Mouse (Mus musculus) heart, embryonic 15.5 days (tissue): Measurements from ENCODE around the gene Zfp687. TPM values are rescaled to one million over a fixed set of nuclear protein-coding genes. Genes with fewer than 3 reads are reported as not detected.

ENCODE experiments used
- ATAC-seq: fragments of 200-750 bp; cut with Nextera tagmentation; replicated peaks from 2 replicates; pipeline ENCODE4 v1.8.0; 2017; ENCODE audit warnings: low read depth, moderate TSS enrichment; ENCODE audit not compliant: insufficient number of reproducible peaks, insufficient read depth, low FRiP score
- H3K27ac ChIP-seq: fragments of 300-500 bp; sonication (generic); 2 replicates; pipeline ENCODE4 v1.5.1; 2015; ENCODE audit warnings: mild to moderate bottlenecking, inconsistent platforms
- H3K27me3 ChIP-seq: fragments of 300-500 bp; sonication (generic); 2 replicates; pipeline ENCODE4 v1.6.1; 2015; ENCODE audit warnings: inconsistent platforms
- H3K36me3 ChIP-seq: fragments of 300-500 bp; sonication (generic); 2 replicates; pipeline ENCODE4 v1.6.1; 2015; ENCODE audit warnings: mild to moderate bottlenecking, inconsistent platforms
- H3K4me1 ChIP-seq: fragments of 300-500 bp; sonication (generic); replicated peaks from 2 replicates; pipeline ENCODE4 v1.6.1; 2015; ENCODE audit warnings: inconsistent platforms
- H3K4me2 ChIP-seq: fragments of 300-500 bp; sonication (generic); 2 replicates; pipeline ENCODE4 v1.6.1; 2015; ENCODE audit warnings: inconsistent platforms, mild to moderate bottlenecking, moderate library complexity
- H3K4me3 ChIP-seq: fragments of 300-500 bp; sonication (generic); 2 replicates; pipeline ENCODE4 v1.5.1; 2015; ENCODE audit warnings: mild to moderate bottlenecking, inconsistent platforms
- H3K9ac ChIP-seq: fragments of 300-500 bp; sonication (generic); 2 replicates; pipeline ENCODE4 v1.6.1; 2015; ENCODE audit warnings: mild to moderate bottlenecking, inconsistent platforms
- H3K9me3 ChIP-seq: fragments of 300-500 bp; sonication (generic); replicated peaks from 2 replicates; pipeline ENCODE4 v1.6.1; 2016; ENCODE audit warnings: inconsistent platforms
- WGBS: fragments of 180-500 bp; shearing (Covaris S2); methylation state at CpG from one replicate; pipeline ENCODE4 v1.1.7; 2015; ENCODE audit warnings: mixed read lengths; 5-methylcytosine and 5-hydroxymethylcytosine counted together
- polyA plus RNA-seq: library from polyadenylated mRNA; unstranded; fragments of >200 nt; fragmentation: Nextera tagmentation; extraction: Ambion mirVana; gene quantifications from 2 replicates; pipeline ENCODE4 v1.2.1, GENCODE M21; 2015

Zfp687 gene
- polyA plus RNA-seq, 1 experiment from 2014 or later = 12.3 TPM

DNA sequence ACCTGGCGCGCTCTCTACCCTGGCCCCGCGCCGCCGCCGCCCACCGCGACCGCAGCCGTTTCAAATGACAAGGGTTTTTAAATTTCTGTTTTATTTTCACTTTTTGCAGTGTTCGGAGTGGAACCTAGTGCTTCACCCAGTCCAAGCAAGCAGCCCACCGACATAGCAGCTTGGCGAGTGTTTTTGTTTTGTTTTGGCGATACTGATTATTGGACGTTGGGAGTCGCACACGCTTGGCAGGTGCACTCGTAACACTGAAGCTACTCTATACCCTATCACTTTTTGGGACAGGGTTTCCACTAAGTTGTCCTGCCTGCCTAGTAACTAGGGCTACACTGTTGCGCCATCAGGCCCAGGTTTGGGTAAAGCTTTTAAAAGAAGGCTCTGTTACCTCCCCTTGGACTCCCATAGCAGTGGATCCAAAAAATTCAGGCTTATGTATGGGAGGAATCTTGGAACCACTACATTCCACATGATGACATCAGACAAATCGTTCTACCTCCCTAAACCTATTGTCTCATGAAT is 1.3 kb upstream of the Zfp687 start:
- peak overlapping the region; percentile 70 for H3K9ac ChIP-seq
- H3K4me1 ChIP-seq = peaks cover 23% of the 10 kb centered on the region
- H3K4me3 ChIP-seq = peak overlapping the region; percentile 95
- peak overlapping the region; percentile 91 for H3K4me2 ChIP-seq
- H3K9me3 ChIP-seq = no peaks in the 10 kb centered on the region
- no peak for ATAC-seq
- H3K36me3 ChIP-seq = peaks cover 11% of the 10 kb centered on the region
- H3K27me3 ChIP-seq = no peaks in the 10 kb centered on the region
- 4% methylated on average over 21 of the region's 21 CpGs for WGBS
- peak overlapping the region; percentile 98 for H3K27ac ChIP-seq

DNA sequence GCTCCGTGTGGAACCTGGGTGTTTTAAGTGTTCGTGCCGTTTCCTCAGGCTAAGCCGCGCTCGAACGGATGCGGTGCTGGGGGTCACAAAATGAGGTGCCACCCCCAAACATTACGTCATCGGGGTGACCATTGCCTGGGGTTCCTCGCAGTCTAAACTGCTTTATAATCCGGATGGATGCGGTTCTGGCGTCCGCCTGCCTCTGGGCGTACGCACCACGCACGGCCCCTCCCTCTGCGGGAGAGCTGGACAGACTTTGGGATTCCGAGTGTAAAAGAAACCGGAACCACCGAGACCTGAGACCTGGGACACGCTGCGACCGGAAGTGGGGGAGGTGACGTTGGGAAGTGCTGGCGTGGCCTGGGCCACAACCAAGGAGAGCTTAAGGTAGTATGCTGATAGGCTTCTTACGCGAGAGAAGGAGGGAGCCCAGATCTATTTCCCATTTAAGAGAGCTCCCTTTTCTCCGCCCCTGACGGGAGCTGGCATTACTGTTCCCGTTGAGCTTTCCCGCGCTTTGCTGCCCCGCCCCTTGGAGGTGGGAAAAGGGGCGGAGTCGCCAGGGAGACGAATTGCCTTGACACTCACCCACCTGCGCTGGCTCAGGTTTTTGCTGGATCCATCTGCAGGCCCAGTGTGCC is 763 bp upstream of the Zfp687 start:
- peak; percentile 56 for ATAC-seq
- H3K4me1 ChIP-seq = peaks cover 23% of the 10 kb centered on the region
- H3K4me2 ChIP-seq = peak overlapping the region; percentile 91
- H3K27me3 ChIP-seq = no peaks in the 10 kb centered on the region
- H3K9ac ChIP-seq = peak overlapping the region; percentile 70
- peak overlapping the region; percentile 95 for H3K4me3 ChIP-seq
- peak overlapping the region; percentile 98 for H3K27ac ChIP-seq
- H3K9me3 ChIP-seq = no peaks in the 10 kb centered on the region
- peaks cover 17% of the 10 kb centered on the region for H3K36me3 ChIP-seq
- WGBS = under 1% methylated on average over 40 of the region's 40 CpGs

DNA sequence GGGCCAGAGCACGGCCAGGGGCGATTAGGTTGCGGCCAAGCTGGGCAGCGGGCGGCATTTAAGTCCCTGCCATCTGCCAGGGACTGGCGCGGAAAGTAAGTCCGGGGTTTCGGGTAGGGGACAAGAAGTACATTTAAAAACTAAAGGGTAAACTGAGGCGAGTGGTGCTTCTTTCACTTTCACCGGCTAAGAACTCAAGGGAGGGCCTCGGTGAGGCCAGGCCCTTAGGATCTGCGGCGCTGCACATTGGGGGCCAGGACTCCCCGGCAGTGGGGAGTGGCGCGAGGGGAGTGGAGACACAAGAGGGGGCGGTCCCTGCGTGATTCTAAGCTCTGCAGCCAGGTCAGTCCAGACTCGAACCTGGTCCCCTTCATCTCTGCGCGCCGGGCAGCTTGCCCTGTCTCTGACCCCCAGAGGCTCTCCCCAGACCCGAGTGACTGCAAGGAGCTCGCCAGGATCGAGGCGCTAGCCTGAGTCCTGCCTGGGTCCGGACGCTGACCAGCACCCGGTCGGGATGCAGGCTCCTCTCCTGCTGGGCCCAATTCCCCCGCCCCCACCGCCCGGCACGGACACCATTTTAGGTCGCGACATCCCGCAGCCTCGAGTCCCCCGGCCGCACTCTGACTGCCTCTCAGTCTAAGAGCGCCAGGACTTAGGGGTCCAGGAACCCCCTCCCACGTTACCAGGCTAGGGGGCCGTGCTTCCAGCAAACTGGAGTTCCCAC is 658 bp downstream of the Zfp687 start:
- H3K27me3 ChIP-seq = no peaks in the 10 kb centered on the region
- under 1% methylated on average over 44 of the region's 44 CpGs for WGBS
- peak overlapping the region; percentile 90 for H3K27ac ChIP-seq
- peak overlapping the region; percentile 95 for H3K4me3 ChIP-seq
- peak overlapping the region; percentile 80 for H3K9ac ChIP-seq
- peak overlapping the region; percentile 87 for H3K4me2 ChIP-seq
- H3K36me3 ChIP-seq = peaks cover 31% of the 10 kb centered on the region
- no peaks in the 10 kb centered on the region for H3K9me3 ChIP-seq
- H3K4me1 ChIP-seq = peaks cover 23% of the 10 kb centered on the region
- 0 out of 2 replicates have a peak, but pooled peaks have one; percentile 0 for ATAC-seq

DNA sequence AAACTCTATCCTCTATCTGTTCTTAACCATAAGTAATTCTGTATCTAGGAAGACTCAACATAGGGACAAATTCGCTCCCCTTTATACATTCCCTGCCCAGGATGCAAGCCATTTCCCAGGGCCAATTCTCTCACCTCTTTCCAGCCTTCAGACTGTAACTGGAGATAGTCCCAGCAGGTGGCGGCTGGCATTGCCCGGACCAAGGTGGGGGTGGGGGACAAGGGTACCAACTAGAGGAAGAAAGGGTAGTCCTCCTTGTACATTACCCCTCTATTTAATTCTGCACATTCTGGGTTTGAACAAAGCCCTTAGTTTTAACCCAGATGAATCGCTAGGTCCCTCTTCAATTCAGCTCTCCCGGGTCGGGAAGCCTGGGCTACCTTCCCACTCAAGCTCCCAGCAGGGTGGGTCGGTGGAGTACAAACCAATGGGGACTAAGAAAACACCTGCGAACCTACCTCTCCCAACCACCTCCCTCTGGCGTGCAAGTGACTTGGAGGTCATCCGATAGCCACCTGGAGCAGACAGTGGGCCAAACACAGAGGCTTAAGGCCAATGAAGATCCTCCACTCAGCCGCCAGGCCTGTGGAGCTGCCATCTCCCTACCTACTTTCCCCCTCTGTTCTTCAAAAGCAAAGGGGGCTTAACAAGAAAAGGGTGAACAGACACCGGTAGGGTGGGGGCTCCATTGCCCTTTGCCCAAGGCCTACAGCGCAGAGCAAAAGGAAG is 1.4 kb downstream of the Zfp687 start:
- Histone ChIP-seq H3K4me1 (peaks cover 23% of the 10 kb centered on the region), H3K27me3 (no peaks in the 10 kb centered on the region), H3K4me3 (peak overlapping the region; percentile 95), H3K9ac (peak overlapping the region; percentile 80), H3K4me2 (peak overlapping the region; percentile 87), H3K9me3 (no peaks in the 10 kb centered on the region), H3K36me3 (peaks cover 37% of the 10 kb centered on the region), H3K27ac (peak overlapping the region; percentile 90)
- no peak for ATAC-seq
- 17% methylated on average over 13 of the region's 13 CpGs for WGBS

DNA sequence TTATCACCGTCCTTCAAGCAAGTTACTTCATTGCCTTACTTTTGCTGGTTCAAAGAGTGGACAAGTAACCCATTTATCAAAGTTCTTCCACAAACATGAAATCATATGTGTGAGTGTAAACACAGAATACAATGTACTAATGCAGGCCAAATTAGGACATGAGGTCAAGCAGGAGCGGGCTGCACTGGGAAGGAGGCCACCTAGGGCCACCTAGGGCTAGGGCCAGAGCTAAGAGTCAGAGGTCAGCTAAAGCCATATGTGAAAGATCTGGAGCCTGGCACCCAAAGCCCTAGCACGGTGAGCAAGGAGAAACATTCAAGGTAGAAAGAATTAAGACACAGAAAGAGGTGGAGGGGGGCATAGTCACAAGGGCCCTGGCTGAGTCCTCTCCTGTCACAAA is 2.3 kb downstream of the Zfp687 start:
- Histone ChIP-seq H3K4me3 (0 out of 2 replicates have a peak overlapping the region, but pooled peaks have one; percentile 95), H3K9ac (no peak overlapping the region), H3K4me2 (no peak overlapping the region), H3K27me3 (no peaks in the 10 kb centered on the region), H3K27ac (no peak overlapping the region), H3K36me3 (peaks cover 46% of the 10 kb centered on the region), H3K9me3 (no peaks in the 10 kb centered on the region), H3K4me1 (peaks cover 23% of the 10 kb centered on the region)
- no peak for ATAC-seq
- 88% methylated on average over 3 of the region's 3 CpGs for WGBS

DNA sequence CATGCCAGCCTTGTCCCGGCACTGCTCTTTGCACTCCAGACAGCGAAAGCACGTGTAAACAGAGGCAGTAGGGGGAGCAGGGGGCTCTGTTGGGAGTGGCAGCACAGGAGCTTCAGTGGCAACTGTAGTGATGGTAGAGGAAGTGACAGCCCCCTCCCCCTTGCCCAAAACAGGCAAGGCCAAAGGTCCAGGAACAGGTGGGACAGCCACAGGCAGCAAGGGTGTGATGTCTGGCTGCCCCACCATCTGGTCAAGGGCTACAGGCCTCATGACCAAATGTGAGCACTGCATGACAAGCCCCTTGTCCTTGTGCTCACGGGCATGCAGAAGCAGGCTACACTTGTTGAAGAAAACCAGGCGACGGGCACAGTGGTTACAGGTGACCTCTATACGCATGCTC is 4.9 kb downstream of the Zfp687 start:
- H3K27me3 ChIP-seq = no peaks in the 10 kb centered on the region
- no peak for ATAC-seq

DNA sequence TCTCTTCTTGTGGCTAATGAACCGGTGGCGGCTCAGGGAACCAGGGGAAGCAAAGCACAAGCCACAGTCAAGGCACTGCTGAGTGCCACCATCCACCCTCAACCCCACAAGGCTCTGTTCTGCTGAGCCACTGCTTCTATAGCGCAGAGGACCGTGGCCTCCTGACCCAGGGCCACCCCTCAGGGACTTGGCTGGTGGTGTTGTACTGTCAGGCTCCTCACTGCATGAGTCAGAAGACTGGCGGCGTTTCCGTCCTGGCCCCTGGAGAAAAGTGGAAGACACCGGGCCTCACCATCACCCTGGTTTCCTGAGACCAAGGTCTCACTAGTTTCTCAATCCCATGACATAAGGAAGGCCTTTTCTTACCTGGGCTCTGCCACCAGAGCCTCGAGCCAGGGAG is 7.5 kb downstream of the Zfp687 start:
- no peaks in the 10 kb centered on the region for H3K27me3 ChIP-seq
- no peak overlapping the region for H3K4me2 ChIP-seq
- H3K36me3 ChIP-seq = peaks cover 95% of the 10 kb centered on the region
- H3K9ac ChIP-seq = no peak overlapping the region
- H3K27ac ChIP-seq = no peak overlapping the region
- no peak for ATAC-seq
- WGBS = 79% methylated on average over 9 of the region's 9 CpGs
- H3K4me3 ChIP-seq = no peak overlapping the region
- H3K4me1 ChIP-seq = no peaks in the 10 kb centered on the region
- no peaks in the 10 kb centered on the region for H3K9me3 ChIP-seq

More for the DNA sequence above, 4.9 kb downstream of the Zfp687 start:
- Histone ChIP-seq H3K4me2 (no peak overlapping the region), H3K4me1 (peaks cover 16% of the 10 kb centered on the region), H3K27ac (no peak overlapping the region), H3K9me3 (no peaks in the 10 kb centered on the region), H3K4me3 (no peak overlapping the region), H3K9ac (no peak overlapping the region), H3K36me3 (peaks cover 71% of the 10 kb centered on the region)
- WGBS = 84% methylated on average over 7 of the region's 7 CpGs

DNA sequence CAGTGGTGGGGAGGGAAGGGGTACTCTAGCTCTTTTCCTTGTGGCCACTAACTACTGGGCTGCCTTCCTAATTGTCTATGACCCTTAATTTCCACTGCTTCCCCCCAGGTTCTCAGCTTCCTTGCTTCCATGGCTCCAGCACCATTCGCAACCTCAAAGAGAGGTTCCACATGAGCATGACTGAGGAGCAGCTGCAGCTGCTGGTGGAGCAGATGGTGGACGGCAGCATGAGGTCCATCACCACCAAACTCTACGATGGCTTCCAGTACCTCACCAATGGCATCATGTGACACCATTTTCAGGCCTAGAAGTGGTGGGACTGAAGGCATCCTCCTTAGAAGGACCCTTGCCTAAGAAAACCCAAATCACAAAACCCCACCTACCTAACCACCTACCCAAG is 9.6 kb downstream of the Zfp687 start:
- Histone ChIP-seq H3K4me1 (no peaks in the 10 kb centered on the region), H3K4me2 (no peak overlapping the region), H3K36me3 (peaks cover 89% of the 10 kb centered on the region), H3K4me3 (no peak overlapping the region), H3K27ac (no peak overlapping the region), H3K27me3 (no peaks in the 10 kb centered on the region), H3K9me3 (no peaks in the 10 kb centered on the region), H3K9ac (no peak overlapping the region)
- no peak for ATAC-seq
- WGBS = 90% methylated on average over 3 of the region's 3 CpGs

DNA sequence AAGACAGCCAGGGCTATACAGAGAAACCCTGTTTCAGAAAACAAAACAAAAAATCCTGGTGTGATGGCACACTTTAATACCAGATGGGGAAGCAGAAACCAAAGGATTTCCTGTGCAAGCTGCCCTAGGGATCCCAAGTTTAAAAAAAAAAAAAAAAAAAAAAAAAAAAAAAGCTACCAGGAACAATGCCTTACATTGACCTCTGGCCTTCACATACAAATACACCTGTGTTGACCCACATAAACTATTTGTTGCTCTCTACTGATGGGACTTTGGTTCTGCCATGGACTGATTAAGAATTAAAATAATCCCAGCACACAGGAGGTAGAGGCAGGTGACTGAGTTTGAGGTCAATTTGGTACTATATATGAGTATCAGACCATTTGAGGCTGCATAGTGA is 12.0 kb downstream of the Zfp687 start:
- Histone ChIP-seq H3K9ac (no peak overlapping the region), H3K27me3 (no peaks in the 10 kb centered on the region), H3K36me3 (peaks cover 88% of the 10 kb centered on the region), H3K4me2 (no peak overlapping the region), H3K27ac (0 out of 2 replicates have a peak overlapping the region, but pooled peaks have one; percentile 36), H3K4me3 (no peak overlapping the region), H3K9me3 (no peaks in the 10 kb centered on the region), H3K4me1 (no peaks in the 10 kb centered on the region)
- no peak for ATAC-seq

DNA sequence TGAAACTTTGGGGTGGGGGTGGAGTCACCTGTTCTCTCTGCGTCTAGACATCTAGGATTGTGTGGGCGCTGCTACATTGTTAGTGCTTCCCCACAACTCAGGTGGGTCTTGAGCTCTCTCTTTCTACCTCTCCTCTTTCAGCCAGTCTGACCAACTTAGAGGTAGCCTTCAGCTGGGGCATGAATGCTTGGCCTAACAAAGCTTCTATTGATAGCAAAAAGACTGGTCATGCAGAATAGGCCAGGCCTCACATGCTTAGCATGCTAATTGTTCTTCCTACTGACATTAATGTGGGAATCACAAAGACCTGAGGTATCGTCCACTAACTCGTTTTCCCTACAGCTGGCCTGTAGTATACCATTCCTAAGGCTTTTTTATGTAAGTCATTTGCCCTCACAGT is 12.7 kb downstream of the Zfp687 start:
- no peak overlapping the region for H3K27ac ChIP-seq
- no peak overlapping the region for H3K9ac ChIP-seq
- H3K4me3 ChIP-seq = no peak overlapping the region
- WGBS = 88% methylated on average over 4 of the region's 4 CpGs
- ATAC-seq = no peak
- no peaks in the 10 kb centered on the region for H3K4me1 ChIP-seq
- H3K9me3 ChIP-seq = no peaks in the 10 kb centered on the region
- no peak overlapping the region for H3K4me2 ChIP-seq
- H3K36me3 ChIP-seq = peaks cover 86% of the 10 kb centered on the region
- H3K27me3 ChIP-seq = no peaks in the 10 kb centered on the region

DNA sequence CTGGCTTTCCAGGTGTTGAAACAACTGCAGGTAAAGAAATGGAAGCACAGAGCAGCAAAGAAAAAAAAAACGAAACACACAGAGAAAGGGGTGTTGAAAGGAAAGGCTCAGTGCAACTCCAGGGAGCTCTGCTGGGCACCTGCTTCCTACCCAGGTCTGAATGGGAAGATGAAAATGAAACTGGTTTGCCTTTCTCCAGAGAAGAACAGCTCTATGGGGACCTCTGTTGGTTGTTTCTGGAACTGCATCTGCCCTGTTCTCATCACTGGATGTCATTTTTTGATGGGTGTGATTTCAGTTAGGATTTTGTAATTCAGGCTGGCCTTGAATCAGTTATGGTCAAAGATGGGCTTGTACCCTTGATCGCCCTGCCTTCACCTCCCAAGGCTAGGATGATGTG is 18.3 kb downstream of the Zfp687 start:
- H3K9ac ChIP-seq = no peak overlapping the region
- no peaks in the 10 kb centered on the region; the same call in 1 of the 2 replicates for H3K4me1 ChIP-seq
- 18% methylated on average over 2 of the region's 2 CpGs for WGBS
- no peak overlapping the region for H3K4me2 ChIP-seq
- H3K27me3 ChIP-seq = no peaks in the 10 kb centered on the region
- H3K9me3 ChIP-seq = no peaks in the 10 kb centered on the region
- ATAC-seq = no peak
- H3K27ac ChIP-seq = no peak overlapping the region
- H3K36me3 ChIP-seq = peaks cover 73% of the 10 kb centered on the region
- H3K4me3 ChIP-seq = no peak overlapping the region
